Mouse (Mus musculus) adrenal gland, postnatal 4 days (tissue): ENCODE data around the gene Prmt7. TPM values are rescaled to one million over a fixed set of nuclear protein-coding genes. Genes with fewer than 3 reads are reported as not detected.
"Not testable (repeated sequence)": the region's sequence is repeated elsewhere in the genome, so short reads cannot be mapped to it uniquely, and the experiment has no call there.

Source experiments
- DNase-seq, 2 experiments: peaks; one replicate each; pipeline ENCODE4 v3.0.0; 2021 to 2022; ENCODE audit warnings: low spot score in 2 of 2, mixed read lengths in 2 of 2
- long read RNA-seq, 2 experiments: library from polyadenylated mRNA; stranded (forward); transcript quantifications; one replicate each; pipeline ENCODE4 v2.0.0; 2021
- total RNA-seq, 2 experiments: library from RNA; stranded (reverse); gene quantifications; 2 replicates each; pipeline ENCODE4 v1.2.3; 2021

Gene Prmt7
- total RNA-seq, result 10 to 100 TPM; 28.2 to 29.8 TPM
- long read RNA-seq, experiment 1, transcript Prmt7-201 (18 exons, 3,472 nt), result major isoform, 63 of 85 reads
- long read RNA-seq, experiment 1, partial matches to known transcripts, result 20 of 85 reads
- long read RNA-seq, experiment 1, other reads (novel, unspliced or antisense), result 2 of 85 reads
- long read RNA-seq, experiment 2, transcript Prmt7-201 (18 exons, 3,472 nt), result major isoform, 108 of 144 reads
- long read RNA-seq, experiment 2, partial matches to known transcripts, result 21 of 144 reads
- long read RNA-seq, experiment 2, other reads (novel, unspliced or antisense), result 15 of 144 reads

DNA sequence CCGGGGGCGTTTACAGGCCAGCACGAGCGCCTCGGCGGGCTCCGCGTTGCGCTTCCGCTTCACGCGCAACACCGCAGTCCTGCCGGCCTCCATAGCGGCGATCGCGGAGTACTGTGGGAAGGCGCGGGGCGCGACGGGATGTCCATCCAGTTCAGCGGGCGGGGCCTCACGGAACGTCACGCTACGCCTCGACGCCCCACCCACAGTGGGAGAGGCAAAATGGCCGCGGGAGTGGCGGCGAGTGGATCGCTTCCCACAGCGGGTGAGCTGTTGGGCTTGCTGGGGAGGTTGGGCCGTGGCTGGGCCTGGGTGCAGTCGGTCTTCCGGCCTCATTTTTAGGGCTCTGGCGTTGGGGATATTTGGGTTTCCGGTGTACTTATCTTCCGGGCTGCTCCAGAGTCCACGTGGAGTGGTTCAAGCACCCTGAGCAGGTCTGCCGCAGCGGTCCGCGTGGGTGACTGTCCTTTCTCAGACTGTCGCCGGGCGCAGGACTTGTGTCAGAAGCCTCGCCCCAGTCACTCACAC, at the start of gene Prmt7, which contains the start of gene Slc7a6os:
Gene Prmt7, plus strand, starts transcription at position 116 of the 525 bp plus-strand sequence.
Gene Slc7a6os, minus strand, starts transcription at position 115 of the 525 bp plus-strand sequence.
- peak; percentile 89 to 94 for DNase-seq

DNA sequence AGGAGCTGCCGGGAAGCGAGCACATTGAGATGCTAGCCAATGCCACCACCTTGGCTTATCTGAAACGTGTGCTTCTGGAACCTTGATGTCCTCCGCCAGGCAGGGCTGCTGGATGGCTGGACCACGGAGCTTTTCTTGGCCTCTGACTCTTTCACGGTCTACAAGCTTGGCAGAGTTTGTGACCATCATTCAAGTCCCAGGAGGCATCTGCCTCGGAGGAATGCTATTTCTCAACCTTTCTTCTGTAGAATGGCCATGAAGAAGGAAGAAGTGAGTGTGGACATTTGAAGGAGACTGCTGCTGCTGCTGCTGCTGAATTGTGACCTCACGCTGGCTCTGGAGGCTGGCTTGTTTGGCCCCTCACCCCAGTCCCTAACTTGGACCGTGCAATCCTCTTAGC, 47.5 kb upstream of the Prmt7 start:
- no peak for DNase-seq

DNA sequence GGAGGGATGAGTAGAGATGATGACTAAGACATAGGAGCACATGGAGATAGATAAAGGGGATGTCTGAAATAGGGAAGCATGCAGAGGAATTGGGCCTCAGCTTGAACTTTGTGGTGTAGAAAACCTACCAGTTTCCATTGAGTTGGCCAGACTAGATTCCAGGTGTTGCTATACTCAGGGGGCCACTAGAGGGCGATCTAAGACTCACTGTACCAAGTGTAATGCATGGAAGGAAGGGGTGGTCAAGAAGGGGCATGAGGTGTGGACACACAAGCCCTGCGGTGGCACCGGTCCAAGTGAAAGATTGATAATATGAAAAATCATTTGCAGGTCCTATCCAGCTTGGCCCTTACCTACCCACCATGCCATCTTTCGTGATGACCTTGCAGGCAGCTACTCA, 45.3 kb upstream of the Prmt7 start:
- peak in 1 of 2 experiments; percentile 57 for DNase-seq

DNA sequence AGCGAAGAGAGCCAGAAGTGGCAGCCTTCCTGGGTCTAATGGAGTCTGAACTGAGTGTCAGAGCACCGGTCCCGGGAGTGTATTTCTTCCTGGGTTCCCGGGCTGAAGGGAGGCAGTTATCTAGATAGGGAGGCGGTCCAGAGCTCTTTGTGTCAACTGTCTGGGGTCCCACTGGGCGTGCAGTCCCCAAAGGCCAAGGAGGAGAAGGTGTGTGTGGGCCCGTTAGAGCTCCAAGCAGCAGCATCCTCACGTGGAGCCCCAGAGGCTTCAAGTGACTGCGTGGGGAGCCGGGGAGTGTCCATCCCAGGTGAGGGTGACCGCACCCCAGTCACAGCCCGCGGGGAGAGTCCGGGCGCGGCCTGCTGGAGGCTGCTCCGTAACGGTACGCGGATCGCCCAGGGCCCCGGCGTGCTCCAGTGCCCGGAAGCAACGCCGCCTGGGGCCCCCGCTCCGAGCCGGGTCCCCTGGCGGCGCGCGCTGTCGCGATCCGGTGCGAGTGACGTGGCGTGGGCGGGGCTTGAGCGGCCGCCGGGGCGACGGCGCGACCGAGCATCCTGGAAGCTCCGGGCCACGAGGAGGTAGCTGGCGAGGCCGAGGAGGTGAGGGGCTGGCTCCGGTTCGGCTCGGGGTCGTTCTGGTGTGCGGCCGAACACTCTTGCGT, 42.2 kb upstream of the Prmt7 start, which contains the start of gene Slc7a6:
Gene Slc7a6, plus strand, starts transcription at position 502 of the 661 bp plus-strand sequence.
- peak; percentile 53 to 64 for DNase-seq

DNA sequence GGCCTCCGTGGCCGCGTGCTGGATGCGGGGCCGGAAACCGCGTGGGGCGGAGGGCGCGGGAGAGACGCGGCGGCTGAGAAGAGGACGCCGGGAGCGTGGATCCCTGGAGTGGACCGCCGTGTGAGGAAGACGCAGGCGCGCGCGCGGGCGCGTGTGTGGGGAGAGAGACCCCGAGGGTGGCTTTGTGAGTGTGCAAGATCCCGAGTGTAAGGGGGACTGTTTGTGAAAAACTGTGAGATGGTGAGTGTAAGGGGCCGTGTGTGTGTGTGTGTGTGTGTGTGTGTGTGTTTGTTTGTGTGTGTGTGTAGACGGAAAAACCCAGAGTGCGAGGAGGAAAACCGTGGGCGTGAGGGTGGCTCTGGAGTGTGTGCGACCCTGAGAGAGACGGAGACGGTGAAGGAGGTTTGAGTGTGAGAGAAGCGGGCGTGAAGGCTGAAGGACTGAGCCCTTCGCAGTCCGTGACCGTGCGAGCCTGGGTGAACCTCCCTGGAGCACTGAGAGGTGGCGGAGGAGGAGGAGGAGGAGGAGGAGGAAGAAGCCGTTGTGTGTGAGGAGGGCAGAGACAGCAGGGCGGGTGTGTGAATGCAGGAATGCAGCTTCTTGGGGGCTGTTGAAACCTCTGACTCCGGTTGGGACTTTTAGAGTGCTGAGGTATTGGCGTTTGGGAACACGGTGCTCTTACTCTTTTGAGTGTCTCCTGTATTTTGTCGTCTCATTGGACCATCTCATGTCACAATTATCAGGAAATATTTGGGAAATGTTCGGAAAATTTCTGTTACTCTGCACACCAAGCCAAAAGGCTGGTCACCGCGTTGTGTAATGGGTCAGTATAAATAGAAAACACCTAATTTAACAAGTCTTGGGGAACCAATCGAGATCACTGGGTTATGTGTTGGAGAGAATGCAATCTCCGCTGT, 41.5 kb upstream of the Prmt7 start:
- DNase-seq, result peak in 1 of 2 experiments; percentile 36

DNA sequence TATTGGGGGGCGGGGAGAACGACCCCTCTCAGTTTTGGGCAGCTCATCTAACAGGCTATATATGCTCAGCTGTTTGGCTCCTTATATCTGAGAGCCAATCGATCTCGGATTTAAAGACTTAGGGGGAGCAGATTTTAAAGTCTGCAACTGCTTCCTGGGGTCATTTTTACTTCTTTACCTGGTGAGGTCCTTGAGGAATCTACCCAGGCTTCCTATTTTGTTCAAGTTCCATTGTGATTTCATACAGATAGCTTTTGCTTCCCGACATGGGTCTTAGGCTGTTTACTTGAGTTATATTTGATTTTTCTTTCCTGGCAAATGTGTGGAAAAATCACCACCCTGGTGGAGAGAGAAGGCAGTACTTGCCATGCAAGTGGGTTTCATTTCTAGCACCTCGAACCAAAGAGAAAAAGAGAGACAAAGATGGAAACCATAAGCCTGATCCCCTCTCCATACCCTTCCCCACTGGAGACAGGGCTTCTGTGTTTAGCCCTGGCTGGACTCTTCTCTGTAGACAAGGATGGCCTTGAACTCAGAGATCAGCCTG, 40.7 kb upstream of the Prmt7 start:
- DNase-seq, result no peak

DNA sequence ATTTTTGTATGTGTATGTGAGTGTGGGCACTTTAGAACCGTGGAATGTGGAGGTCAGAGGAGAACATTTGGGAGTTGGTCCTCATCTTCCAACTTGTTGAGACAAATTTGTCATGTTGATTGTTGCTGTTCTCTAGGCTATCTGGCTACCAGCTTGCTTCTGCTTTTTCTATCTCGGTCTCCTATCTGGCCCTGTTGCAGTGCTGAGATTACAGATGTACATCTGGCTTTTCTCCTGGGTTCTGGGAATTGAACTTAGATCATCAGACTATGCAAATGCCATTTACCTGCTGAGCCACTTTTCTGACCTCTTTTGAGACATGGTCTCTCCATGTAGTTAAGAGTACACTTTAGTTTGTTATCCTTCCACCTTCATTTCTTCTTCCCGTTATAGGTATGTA, 37.2 kb upstream of the Prmt7 start:
- DNase-seq, result no peak

DNA sequence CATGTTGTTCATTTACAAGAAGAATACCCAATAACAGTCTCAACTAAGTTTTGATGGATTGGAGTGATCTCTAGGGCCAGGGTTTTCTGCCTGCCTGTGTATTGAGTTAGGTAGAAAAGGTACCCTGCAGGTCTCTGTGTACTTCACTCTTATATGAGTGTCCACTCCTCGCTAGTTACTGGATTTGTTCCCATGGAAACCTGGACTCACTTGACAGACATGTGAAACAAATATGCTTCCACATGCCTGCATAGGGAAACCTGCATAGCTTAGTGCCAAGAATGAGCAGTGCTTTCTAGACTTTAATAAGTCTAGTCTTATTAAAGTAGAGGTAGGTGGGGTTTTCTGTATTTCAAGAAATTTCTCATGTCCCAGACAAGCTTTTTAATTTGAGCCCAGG, 33.8 kb upstream of the Prmt7 start:
- DNase-seq, result no peak

DNA sequence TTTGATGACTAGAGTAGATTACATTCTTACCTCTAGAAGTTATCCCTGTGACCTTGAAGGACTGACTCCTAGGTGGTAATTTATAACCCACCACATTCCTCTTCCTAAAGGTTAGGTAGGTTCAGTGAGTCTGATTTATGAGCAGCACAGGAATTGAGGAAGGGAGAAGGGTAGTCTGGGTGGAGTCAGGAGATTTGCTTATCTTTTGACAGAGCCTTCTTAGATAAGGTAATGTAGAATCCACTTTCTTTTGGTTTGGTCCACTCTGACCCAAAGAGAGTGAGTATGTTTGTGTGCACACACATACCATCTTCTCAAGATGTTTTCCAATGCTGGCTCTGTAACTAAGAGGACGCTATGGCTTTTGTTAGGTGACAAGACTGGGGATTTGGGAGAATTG, 33.1 kb upstream of the Prmt7 start:
- no peak for DNase-seq

DNA sequence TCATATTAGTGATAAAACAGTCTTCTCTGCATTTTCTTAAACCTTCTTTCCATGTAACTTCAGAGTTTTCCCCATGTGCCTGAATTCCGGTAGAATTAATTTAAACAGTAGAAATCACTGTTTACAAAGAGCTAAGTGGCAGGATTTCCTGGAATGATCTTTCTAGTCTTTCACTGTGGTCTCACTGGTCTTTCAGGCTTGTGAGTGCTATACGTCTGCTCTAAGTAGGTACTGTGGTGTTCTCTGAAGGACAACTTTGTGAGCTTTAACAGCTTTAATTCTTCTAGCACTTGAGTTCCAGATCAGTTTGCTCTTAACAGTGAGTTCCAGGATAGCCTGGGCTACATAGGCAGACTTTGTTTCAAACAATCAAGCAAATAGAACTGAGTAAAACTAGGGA, 32.3 kb upstream of the Prmt7 start:
- DNase-seq, result no peak

DNA sequence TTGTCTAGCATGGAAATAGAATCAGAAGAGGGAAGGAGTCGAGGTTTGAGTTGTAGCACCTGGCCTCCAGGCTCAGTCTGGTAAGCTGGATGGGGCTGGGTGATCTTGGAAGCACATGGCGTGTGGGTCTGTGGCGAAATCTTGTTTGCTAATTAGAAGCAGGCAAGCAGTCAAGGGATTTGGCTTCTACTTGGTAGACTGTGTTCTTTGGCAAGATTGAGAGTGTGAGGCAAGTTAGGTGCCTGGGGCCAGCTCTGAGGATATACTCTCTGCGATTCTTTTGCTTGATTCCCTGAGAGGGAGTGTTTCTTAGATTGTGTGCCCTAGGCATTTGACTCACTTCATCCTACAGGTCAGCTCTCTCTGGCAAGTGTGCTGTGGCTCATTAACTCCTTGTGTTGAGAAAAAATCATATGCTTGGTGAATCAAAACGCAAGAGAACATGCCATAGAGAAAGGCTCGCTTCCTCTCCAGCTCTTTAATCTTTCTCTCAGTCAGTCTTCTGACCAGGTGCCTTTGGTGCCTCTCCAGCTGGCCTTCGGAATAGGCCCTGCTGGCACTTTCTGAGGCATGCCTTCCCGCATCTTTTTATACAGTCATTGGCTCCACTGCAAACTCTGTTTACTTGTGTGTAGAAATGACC, 25.0 kb upstream of the Prmt7 start:
- DNase-seq, result no peak

DNA sequence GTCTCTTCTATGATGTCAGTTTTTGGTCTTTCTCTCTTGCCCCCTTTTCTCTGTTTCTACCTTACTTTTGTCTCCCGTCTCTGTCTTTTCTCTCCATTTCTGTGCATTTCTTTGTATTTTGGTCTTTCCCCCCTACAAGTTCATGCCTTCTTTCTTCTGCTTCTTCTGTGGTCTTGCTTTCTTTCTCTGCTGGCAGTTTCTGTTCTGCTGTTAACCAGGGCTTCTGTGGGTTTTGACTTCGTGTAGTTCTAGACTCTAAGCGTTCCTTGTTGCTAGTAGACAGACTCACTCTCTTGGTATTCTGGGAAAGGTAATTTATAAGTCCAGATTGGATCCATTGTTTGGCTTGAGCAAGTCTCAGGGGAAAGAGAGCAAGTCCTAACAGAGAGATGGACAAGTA, 24.3 kb upstream of the Prmt7 start:
- no peak for DNase-seq

DNA sequence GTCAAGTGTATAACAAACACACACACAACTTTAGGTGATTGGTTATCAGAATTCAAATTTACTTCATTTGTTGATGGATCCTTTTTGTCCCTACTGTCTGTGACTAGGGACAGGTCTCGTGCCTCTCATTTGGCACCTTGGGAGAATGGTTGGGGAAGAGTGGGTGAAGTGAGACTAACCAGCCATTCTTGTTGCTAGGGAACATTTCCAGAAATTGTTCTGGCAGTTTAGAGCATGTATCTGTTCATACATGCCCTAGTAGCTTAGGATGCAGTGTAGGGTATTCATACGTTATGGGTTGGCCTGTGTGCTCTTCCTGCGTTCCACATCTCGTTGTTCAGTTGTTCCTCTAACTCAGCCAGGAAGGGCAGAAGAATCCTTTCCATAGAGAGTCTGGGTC, 21.6 kb upstream of the Prmt7 start:
- no peak for DNase-seq

DNA sequence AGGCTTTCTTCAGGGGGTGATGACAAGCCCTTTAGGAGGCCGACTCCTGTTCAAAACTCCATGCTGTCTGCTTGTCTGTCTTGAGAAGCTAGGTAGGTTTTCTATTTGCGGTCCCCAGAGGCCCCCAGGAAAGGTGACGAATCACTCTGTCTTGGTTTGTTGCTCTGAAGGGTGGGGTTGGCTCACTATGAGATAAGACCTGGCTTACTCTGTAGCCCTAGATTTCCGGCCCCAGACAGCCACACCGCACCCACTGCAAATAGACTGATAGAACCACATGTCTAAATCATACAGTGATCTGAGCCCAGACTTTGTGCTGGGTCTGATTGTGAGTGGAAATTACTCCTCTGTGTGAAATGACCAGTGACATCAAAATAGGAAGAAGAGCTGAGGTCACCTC, 19.1 kb upstream of the Prmt7 start:
- no peak for DNase-seq

DNA sequence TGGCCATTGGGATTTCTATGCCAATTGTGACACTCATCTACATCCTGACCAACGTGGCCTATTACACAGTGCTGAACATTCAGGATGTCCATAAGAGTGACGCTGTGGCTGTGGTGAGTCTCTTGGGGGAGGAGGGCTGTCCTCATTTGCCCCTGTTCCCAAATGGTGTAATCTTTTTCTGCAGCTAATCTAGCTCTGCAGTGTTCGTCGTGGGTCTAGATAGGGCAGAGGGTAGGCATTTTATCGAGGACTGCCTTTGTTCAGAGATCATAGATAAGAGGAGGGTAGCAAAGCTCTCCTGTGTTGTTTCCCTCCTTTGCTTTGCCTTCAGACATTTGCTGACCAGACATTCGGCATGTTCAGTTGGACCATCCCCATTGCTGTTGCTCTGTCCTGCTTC, 17.6 kb upstream of the Prmt7 start:
- DNase-seq, result no peak

DNA sequence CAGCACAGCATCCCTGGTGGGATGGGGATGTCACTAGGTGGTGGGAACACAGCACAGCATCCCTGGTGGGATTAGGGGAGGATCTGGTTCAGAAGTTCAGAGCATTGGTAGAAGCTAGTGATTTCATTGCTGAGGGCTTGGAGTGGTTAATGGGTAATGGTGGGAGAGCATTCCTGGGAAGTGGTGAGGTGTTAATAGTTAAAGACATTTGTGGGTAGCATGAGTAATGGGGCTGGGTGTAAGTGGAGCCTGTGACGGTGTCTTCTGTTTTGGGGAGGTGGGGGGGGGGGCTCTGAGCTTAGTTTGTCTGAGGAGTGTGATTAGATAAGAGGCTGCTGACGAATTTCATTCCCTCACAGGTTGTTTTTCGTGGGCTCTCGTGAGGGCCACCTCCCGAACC, 16.7 kb upstream of the Prmt7 start:
- no peak for DNase-seq

DNA sequence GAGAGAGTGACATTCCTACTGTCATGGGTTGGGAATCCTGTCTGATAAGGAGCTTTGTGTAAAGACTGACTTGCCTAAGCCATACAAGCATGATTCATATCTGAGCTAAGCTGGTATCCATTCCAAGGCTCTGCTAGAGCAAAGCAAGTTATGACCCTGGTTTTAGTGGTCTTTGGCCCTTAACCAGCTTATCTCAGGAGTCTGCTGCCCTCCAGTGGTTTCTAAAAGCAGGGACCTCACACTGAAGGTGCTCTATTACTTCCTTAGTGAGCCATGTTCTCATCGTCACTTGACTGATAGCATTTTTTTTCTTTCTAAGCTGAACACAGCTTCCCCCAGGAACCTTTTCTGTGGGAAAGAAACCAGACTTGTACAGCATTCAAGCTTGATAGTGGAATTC, 12.0 kb upstream of the Prmt7 start:
- peak in 1 of 2 experiments; percentile 7 for DNase-seq

DNA sequence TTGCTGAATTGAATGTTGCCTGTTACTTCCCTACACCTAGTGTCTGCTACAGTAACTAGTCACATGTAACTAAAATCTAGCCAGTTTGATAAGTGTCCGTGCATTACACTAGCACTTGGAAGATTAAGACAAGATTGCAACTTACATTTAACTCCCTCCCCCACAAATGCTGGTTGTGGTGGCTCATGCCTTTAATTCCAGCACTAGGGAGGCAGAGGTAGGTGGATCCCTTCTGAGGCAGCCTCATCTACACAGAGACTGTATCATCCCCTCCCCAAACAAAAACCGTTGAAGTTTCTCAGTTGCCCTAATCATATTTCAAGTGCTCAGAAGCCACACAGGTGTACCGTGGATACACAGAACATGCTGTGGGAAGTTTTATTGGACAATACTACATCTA, 11.1 kb upstream of the Prmt7 start:
- not testable (repeated sequence) for DNase-seq

DNA sequence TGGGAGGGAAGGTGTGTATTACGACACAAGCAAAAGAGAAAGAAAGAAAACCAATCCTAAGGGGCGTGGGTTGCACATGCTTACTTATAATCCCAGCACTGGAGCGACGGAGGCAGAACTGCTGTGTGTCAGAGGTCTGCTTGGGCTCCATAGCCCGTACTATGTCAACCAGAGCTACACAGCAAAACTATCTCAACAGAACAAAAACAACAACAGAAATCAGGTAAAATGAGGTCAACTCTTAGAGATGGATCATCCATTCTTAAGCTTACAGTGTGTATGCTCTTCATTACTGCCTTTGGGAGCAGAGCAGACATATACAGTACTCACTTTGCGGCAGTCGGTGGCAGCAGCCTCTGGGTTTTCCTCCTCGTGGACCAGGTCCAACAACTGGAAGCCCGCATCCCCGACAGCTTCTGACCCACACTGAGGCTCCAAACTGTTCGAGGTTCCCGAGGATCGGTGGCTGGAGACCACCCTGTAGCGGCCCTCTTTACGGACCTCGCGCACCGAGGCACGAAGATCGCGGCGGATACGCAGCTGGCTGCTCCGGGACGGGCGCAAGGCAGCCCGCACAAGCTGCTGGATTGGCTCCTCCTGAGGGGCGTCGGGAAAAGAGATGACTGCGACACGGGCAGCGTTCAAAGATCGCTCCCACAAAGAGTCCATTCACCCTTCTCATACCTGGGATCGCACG, 553 bp upstream of the Prmt7 start:
- DNase-seq, result no peak

DNA sequence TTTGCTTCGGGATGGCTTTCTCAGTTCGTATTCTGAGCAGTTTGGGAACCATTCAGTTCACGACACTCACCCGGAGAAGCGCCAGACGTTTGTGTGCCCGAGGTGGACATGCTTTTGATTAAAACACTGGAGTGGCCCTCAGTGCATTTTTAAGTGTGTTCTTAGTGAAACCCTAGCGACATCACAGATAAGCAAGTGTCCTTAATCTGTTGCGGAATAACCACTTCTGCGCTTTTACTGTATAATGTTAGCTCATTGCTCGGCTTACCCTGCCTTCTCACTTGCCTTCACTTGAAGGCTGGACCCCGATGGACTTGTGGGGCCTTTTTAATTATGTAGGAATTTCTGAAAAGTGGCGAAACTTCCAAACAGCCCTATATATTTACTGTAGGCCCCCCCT, 685 bp downstream of the Prmt7 start:
- DNase-seq, result no peak
